Comparison of ENCODE assay signal across 20 mouse cellular contexts in genomic region chr10:88550225-88550624, GRCm38 (mm10). TPM values are rescaled to one million over a fixed set of nuclear protein-coding genes. Genes with fewer than 3 reads are reported as not detected.
DNase-seq lines count a peak whose midpoint lies in the region; ATAC-seq and TF ChIP-seq lines count a peak whose summit lies in the region.
"Had no signal": no experiment of that assay in that cellular context is flagged by ENCODE, and none has a peak within 500 bp of the region (broad histone marks: within the 10 kb centered on the region; RNA-seq: fewer than 3 reads in every experiment).

No protein-coding gene starts in this region.

- no peak overlapping the region for H3K4me3 ChIP-seq in liver, embryonic 14.5 days (ENCODE audit: insufficient read depth in 1 of 2, low read depth in 2 of 2, low read length in 2 of 2)
- H3K4me3 ChIP-seq: forebrain, embryonic 12.5 days; limb, embryonic 13.5 days; midbrain, embryonic 13.5 days; myocyte; neural tube, embryonic 15.5 days had no signal

- H3K27ac ChIP-seq in liver, embryonic 14.5 days, result no peak overlapping the region
- H3K27ac ChIP-seq: forebrain, embryonic 12.5 days; hindbrain, embryonic 14.5 days; limb, embryonic 13.5 days; midbrain, embryonic 13.5 days; neural tube, embryonic 15.5 days had no signal

- peak; percentile 7 for DNase-seq in embryo, embryonic 10.5 days (ENCODE audit: low spot score)
- no peak for DNase-seq in embryo, embryonic 11 days
- no peak for DNase-seq in liver, embryonic 14.5 days (ENCODE audit: low read depth in 3 of 3, low spot score in 3 of 3)
- no peak for DNase-seq in liver
- DNase-seq in NIH3T3 (ENCODE audit: low read depth), result peak; percentile 17
- DNase-seq in splenic B cell, adult 2 months (ENCODE audit: low read depth, low spot score), result peak; percentile 4
- no peak for DNase-seq in adrenal gland, postnatal 10 days
- DNase-seq: adrenal gland, adult 8-10 months; cerebellum, adult 9-11 months; heart, postnatal 14 days; kidney, adult 11 months; kidney, postnatal 36 days had no signal

- no peak for ATAC-seq in liver, embryonic 14.5 days (ENCODE audit: insufficient read depth)
- ATAC-seq in granulocyte monocyte progenitor cell, adult 5-6 weeks (replicated peaks; ENCODE audit: poor library complexity, severe bottlenecking), result no peak; the same call in 1 of the 2 replicates
- ATAC-seq: midbrain, embryonic 13.5 days had no signal

- H3K27me3 ChIP-seq in liver, embryonic 14.5 days (ENCODE audit: control insufficient read depth, insufficient read depth, low read length), result no peaks in the 10 kb centered on the region
- no peaks in the 10 kb centered on the region for H3K27me3 ChIP-seq in splenic B cell, adult 2 months (ENCODE audit: control insufficient read depth, insufficient read depth, low read length, poor library complexity, severe bottlenecking)
- H3K27me3 ChIP-seq: forebrain, embryonic 12.5 days; limb, embryonic 13.5 days; midbrain, embryonic 13.5 days; neural tube, embryonic 15.5 days had no signal

- no peak overlapping the region for H3K4me2 ChIP-seq in liver, embryonic 14.5 days (ENCODE audit: low read depth)
- H3K4me2 ChIP-seq: forebrain, embryonic 12.5 days; heart, embryonic 11.5 days; hindbrain, embryonic 14.5 days; limb, embryonic 13.5 days; midbrain, embryonic 13.5 days; neural tube, embryonic 15.5 days had no signal

- H3K9ac ChIP-seq in liver, embryonic 14.5 days (replicated peaks), result no peak overlapping the region
- H3K9ac ChIP-seq: forebrain, embryonic 12.5 days; hindbrain, embryonic 14.5 days; limb, embryonic 13.5 days; midbrain, embryonic 13.5 days; neural tube, embryonic 15.5 days had no signal

- TF ChIP-seq EP300 in liver, embryonic 14.5 days (IDR thresholded peaks at IDR 0.05; ENCODE audit: low read depth), result no peak

- no peaks in the 10 kb centered on the region for H3K36me3 ChIP-seq in liver, embryonic 14.5 days (replicated peaks; ENCODE audit: control insufficient read depth, insufficient read depth, low read depth)
- no peaks in the 10 kb centered on the region for H3K36me3 ChIP-seq in splenic B cell, adult 2 months (ENCODE audit: control insufficient read depth, insufficient read depth, low read length, poor library complexity, severe bottlenecking)
- H3K36me3 ChIP-seq: forebrain, embryonic 12.5 days; limb, embryonic 13.5 days; midbrain, embryonic 13.5 days; neural tube, embryonic 15.5 days had no signal

- no peaks in the 10 kb centered on the region for H3K4me1 ChIP-seq in liver, embryonic 14.5 days (replicated peaks; ENCODE audit: control insufficient read depth in 2 of 2, insufficient read depth in 2 of 2, low read length in 1 of 2)
- H3K4me1 ChIP-seq: forebrain, embryonic 12.5 days; limb, embryonic 13.5 days; midbrain, embryonic 13.5 days; neural tube, embryonic 15.5 days had no signal

- H3K9me3 ChIP-seq in liver, embryonic 14.5 days (ENCODE audit: control insufficient read depth, low read length), result no peaks in the 10 kb centered on the region
- H3K9me3 ChIP-seq: forebrain, embryonic 12.5 days; limb, embryonic 13.5 days; midbrain, embryonic 13.5 days; neural tube, embryonic 15.5 days had no signal

- WGBS in liver, embryonic 14.5 days (ENCODE audit: insufficient replicate concordance), result 52% methylated on average over 3 of the region's 3 CpGs

- peak; percentile 39 for TF ChIP-seq CTCF in liver, embryonic 14.5 days (IDR thresholded peaks at IDR 0.05; ENCODE audit: low read depth)

RNA-seq across cellular contexts. Expression of gene Chpt1, which starts 46.4 kb away (rescaled TPM):
- polyA plus RNA-seq in liver, embryonic 14.5 days (2012; rRNA removed), result 0.74 and 1.0 TPM in 2 replicates
- polyA plus RNA-seq in liver, embryonic 14.5 days (2014; fragmentation: Nextera tagmentation; extraction: Ambion mirVana), result 3.4 and 3.9 TPM in 2 replicates
- 13.3 and 30.8 TPM in 2 replicates for total RNA-seq in granulocyte monocyte progenitor cell, adult 5-6 weeks (2014; fragmentation: Nextera tagmentation)
- 23.8 and 31.7 TPM in 2 replicates for total RNA-seq in granulocyte monocyte progenitor cell, adult 5-6 weeks (2017)
- 100 to 1,000 TPM; 225 to 228 TPM for total RNA-seq in adrenal gland, postnatal 10 days (2021)

RNA-seq across cellular contexts. Expression of gene Mybpc1, which starts 54.7 kb away (rescaled TPM):
- 0.10 and 0.21 TPM in 2 replicates for polyA plus RNA-seq in liver, embryonic 14.5 days (2012; rRNA removed)
- polyA plus RNA-seq in liver, embryonic 14.5 days (2014; fragmentation: Nextera tagmentation; extraction: Ambion mirVana), result not detected in 2 replicates
- not detected in 2 replicates for total RNA-seq in granulocyte monocyte progenitor cell, adult 5-6 weeks (2014; fragmentation: Nextera tagmentation)
- total RNA-seq in granulocyte monocyte progenitor cell, adult 5-6 weeks (2017), result not detected in 2 replicates
- 100 to 1,000 TPM in 1 of 2 experiments, 10 to 100 TPM in 1; 43.0 to 253 TPM for total RNA-seq in adrenal gland, postnatal 10 days (2021)

Comparison
In these comparisons a context has a peak if more than half of its experiments do, and no peak if none do; other contexts are left out.
1. DNase-seq: peak in embryo, embryonic 10.5 days (single experiment), NIH3T3 (single experiment) and splenic B cell, adult 2 months (single experiment); none in embryo, embryonic 11 days (single experiment), liver, embryonic 14.5 days (0 of 3), liver (single experiment) and adrenal gland, postnatal 10 days (single experiment).
2. RNA of gene Chpt1, which starts 46.4 kb away (total RNA-seq): 225 to 228 TPM in adrenal gland, postnatal 10 days; 13.3 to 31.7 TPM in granulocyte monocyte progenitor cell, adult 5-6 weeks; every median in the first group is over 4 times any median in the second.
3. RNA of gene Mybpc1, which starts 54.7 kb away (total RNA-seq): 43.0 to 253 TPM in adrenal gland, postnatal 10 days; not detected in granulocyte monocyte progenitor cell, adult 5-6 weeks; every median in the first group is over 10 times any median in the second.